Mouse (Mus musculus): ENCODE results near the gene D630003M21Rik.

GRCm38 (mm10) chr2:158250558-158250957 is 21.5 kb upstream of the D630003M21Rik start:
- TF ChIP-seq CTCF (IDR thresholded peaks at IDR 0.05; ENCODE audit: low read depth, low read length) (no peak), EP300 (IDR thresholded peaks at IDR 0.05; ENCODE audit: insufficient read depth, low read depth, low read length) (no peak), POLR2A (IDR thresholded peaks at IDR 0.05; ENCODE audit: insufficient read depth, low read length) (no peak)

Measured in ES-Bruce4 (cell line).